ENCODE assay signal across 29 mouse cellular contexts in the genomic region with DNA sequence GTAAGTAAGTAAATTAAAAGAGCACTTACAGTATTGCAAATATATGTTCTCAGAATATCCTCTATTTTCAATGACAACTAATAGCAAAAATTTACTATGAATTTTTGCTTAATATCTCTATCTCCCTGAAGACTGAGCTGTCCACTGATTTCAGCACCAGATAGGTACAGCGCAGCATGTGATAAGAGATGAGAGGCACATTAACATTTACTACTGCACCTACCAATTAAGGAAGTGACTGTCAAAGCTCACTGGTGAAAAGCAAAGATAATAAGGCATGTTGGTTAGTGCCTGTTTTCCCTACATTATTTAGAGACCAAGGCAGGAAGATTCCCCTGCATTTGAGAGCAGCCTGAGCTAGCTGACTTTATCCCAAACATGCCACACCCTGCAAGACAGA.
"Had no signal": no experiment of that assay in that cellular context is flagged by ENCODE, and none has a peak within 500 bp of the region (broad histone marks: within the 10 kb centered on the region; RNA-seq: fewer than 3 reads in every experiment).

No protein-coding gene starts in this region.

- ATAC-seq: liver, embryonic 12.5 days; liver, postnatal 0 days; lung, postnatal 0 days; midbrain, embryonic 13.5 days; midbrain, embryonic 15.5 days; midbrain, embryonic 16.5 days had no signal

- H3K27me3 ChIP-seq: limb, embryonic 12.5 days; limb, embryonic 13.5 days; limb, embryonic 15.5 days; liver, embryonic 12.5 days; liver, embryonic 13.5 days; liver, embryonic 15.5 days; lung, embryonic 15.5 days; megakaryocyte, embryonic 14.5 days; midbrain, embryonic 12.5 days; midbrain, embryonic 13.5 days; midbrain, embryonic 15.5 days; neural tube, embryonic 12.5 days had no signal

- H3K4me3 ChIP-seq: limb, embryonic 10.5 days; limb, embryonic 12.5 days; limb, embryonic 13.5 days; limb, embryonic 15.5 days; liver, embryonic 12.5 days; liver, embryonic 13.5 days; liver, embryonic 15.5 days; lung, embryonic 15.5 days; megakaryocyte, embryonic 14.5 days; midbrain, embryonic 10.5 days; midbrain, embryonic 12.5 days; midbrain, embryonic 13.5 days; midbrain, embryonic 15.5 days; myocyte; neural tube, embryonic 12.5 days had no signal

- DNase-seq: left cerebral cortex, postnatal 4 days; liver; liver, embryonic 13.5 days; liver, postnatal 0 days; lung, adult 18-20 months; lung, adult 2 months; lung, embryonic 14.5 days; lung, postnatal 10 days; lung, postnatal 14 days; lung, postnatal 36 days; midbrain, embryonic 14.5 days had no signal

- H3K9ac ChIP-seq: limb, embryonic 12.5 days; limb, embryonic 13.5 days; limb, embryonic 15.5 days; liver, embryonic 12.5 days; liver, embryonic 13.5 days; liver, embryonic 14.5 days; liver, embryonic 15.5 days; liver, postnatal 0 days; lung, embryonic 14.5 days; lung, embryonic 15.5 days; midbrain, embryonic 12.5 days; midbrain, embryonic 13.5 days; midbrain, embryonic 15.5 days; neural tube, embryonic 12.5 days had no signal

- H3K27ac ChIP-seq: limb, embryonic 10.5 days; limb, embryonic 12.5 days; limb, embryonic 13.5 days; limb, embryonic 15.5 days; liver, embryonic 13.5 days; liver, embryonic 14.5 days; liver, embryonic 15.5 days; lung, embryonic 15.5 days; macrophage; midbrain, embryonic 10.5 days; midbrain, embryonic 12.5 days; midbrain, embryonic 13.5 days; midbrain, embryonic 15.5 days; neural tube, embryonic 12.5 days had no signal

- H3K4me1 ChIP-seq: limb, embryonic 10.5 days; limb, embryonic 12.5 days; limb, embryonic 13.5 days; limb, embryonic 15.5 days; lung, embryonic 15.5 days; midbrain, embryonic 10.5 days; midbrain, embryonic 12.5 days; midbrain, embryonic 13.5 days; midbrain, embryonic 15.5 days; neural tube, embryonic 12.5 days had no signal

- H3K9me3 ChIP-seq: limb, embryonic 10.5 days; limb, embryonic 12.5 days; limb, embryonic 13.5 days; limb, embryonic 15.5 days; liver, embryonic 12.5 days; liver, embryonic 13.5 days; liver, embryonic 15.5 days; lung, embryonic 15.5 days; megakaryocyte, embryonic 14.5 days; midbrain, embryonic 10.5 days; midbrain, embryonic 12.5 days; midbrain, embryonic 13.5 days; midbrain, embryonic 15.5 days; neural tube, embryonic 12.5 days had no signal
